Comparison of ENCODE assay signal across 11 mouse cellular contexts in the genomic region with DNA sequence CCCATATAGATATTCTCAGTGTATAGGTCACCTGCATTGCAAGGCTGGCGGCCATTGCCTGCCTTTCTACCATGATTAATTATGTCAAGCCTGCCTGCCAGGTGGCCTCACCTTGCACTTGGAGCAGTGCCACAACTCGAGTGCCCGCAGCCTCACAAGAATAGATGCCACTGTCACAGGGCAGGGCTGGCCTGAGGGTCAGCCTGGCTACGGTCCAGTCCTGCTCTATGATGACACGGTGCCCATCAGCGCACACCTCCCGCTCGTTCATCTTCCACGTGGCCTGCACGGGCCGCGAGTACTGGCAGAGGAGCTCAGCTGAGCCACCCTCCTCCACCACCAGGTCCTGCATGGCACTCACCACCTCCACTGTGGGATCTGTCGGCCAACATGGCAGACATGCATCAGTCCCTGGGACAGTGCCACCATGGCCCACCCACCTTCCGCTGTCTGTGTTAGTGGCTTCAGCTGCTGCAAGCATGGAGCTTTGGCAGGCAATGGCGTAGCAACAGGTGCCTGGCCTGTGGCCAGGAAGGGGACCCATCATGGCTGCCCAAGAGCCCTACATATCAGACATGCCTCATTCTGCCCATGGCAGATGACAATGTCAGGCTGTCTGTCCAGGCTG.
DNase-seq lines count a peak whose midpoint lies in the region; ATAC-seq and TF ChIP-seq lines count a peak whose summit lies in the region.
"Had no signal": no experiment of that assay in that cellular context is flagged by ENCODE, and none has a peak within 500 bp of the region (broad histone marks: within the 10 kb centered on the region; RNA-seq: fewer than 3 reads in every experiment).

No protein-coding gene starts in this region.

- no peaks in the 10 kb centered on the region for H3K9me3 ChIP-seq in heart, postnatal 0 days (replicated peaks; ENCODE audit: control insufficient read depth, low read length)
- H3K9me3 ChIP-seq: embryonic facial prominence, embryonic 12.5 days; intestine, embryonic 15.5 days had no signal

- no peak overlapping the region for H3K27ac ChIP-seq in heart, postnatal 0 days (ENCODE audit: low read depth)
- H3K27ac ChIP-seq: embryonic facial prominence, embryonic 12.5 days; intestine, embryonic 15.5 days had no signal

- no peak overlapping the region for H3K4me3 ChIP-seq in heart, postnatal 0 days (ENCODE audit: low read depth, low read length)
- H3K4me3 ChIP-seq: embryonic facial prominence, embryonic 12.5 days; intestine, embryonic 15.5 days had no signal

- ATAC-seq in heart, postnatal 0 days (ENCODE audit: insufficient read depth, low read depth): peak; percentile 75
- ATAC-seq: forebrain, embryonic 14.5 days; intestine, embryonic 15.5 days had no signal

- no peaks in the 10 kb centered on the region for H3K27me3 ChIP-seq in heart, postnatal 0 days (ENCODE audit: control insufficient read depth, insufficient read depth, low read length)
- H3K27me3 ChIP-seq: embryonic facial prominence, embryonic 12.5 days; intestine, embryonic 15.5 days had no signal

- DNase-seq in right cerebral cortex, postnatal 10 days (ENCODE audit: low spot score in 2 of 2): peak; percentile 35 to 41
- no peak for DNase-seq in right cerebral cortex, postnatal 4 days
- DNase-seq in cerebellum, postnatal 25 days: peak; percentile 34 to 60
- DNase-seq in heart, postnatal 0 days (ENCODE audit: low spot score): peak; percentile 29
- DNase-seq in layer of hippocampus, postnatal 36 days: peak; percentile 53 to 60
- DNase-seq in left cerebral cortex, postnatal 25 days (ENCODE audit: low spot score in 2 of 2): no peak
- no peak for DNase-seq in left cerebral cortex, adult 8-10 months (ENCODE audit: low spot score in 2 of 2)
- no peak for DNase-seq in thymus, postnatal 0 days (ENCODE audit: low spot score)

- no peak for TF ChIP-seq CTCF in heart, postnatal 0 days (IDR thresholded peaks at IDR 0.05; ENCODE audit: low read depth)

- H3K36me3 ChIP-seq in heart, postnatal 0 days (replicated peaks; ENCODE audit: control insufficient read depth, insufficient read depth, low read length): peaks cover 68% of the 10 kb centered on the region
- H3K36me3 ChIP-seq: embryonic facial prominence, embryonic 12.5 days; intestine, embryonic 15.5 days had no signal

- WGBS in heart, postnatal 0 days: 75% methylated on average over 15 of the region's 15 CpGs

- H3K9ac ChIP-seq in heart, postnatal 0 days (replicated peaks; ENCODE audit: low read depth, low read length): no peak overlapping the region
- H3K9ac ChIP-seq: embryonic facial prominence, embryonic 12.5 days; intestine, embryonic 15.5 days had no signal

- intact Hi-C loops in left cerebral cortex, postnatal 25 days (cut with DNase I): no loop called here

- H3K4me2 ChIP-seq in heart, postnatal 0 days (ENCODE audit: low read depth, low read length): no peak overlapping the region
- H3K4me2 ChIP-seq: embryonic facial prominence, embryonic 12.5 days; intestine, embryonic 15.5 days had no signal

- no peaks in the 10 kb centered on the region for H3K4me1 ChIP-seq in heart, postnatal 0 days (ENCODE audit: control insufficient read depth, insufficient read depth)
- H3K4me1 ChIP-seq: embryonic facial prominence, embryonic 12.5 days; intestine, embryonic 15.5 days had no signal

- TF ChIP-seq EP300 in heart, postnatal 0 days (IDR thresholded peaks at IDR 0.05; ENCODE audit: low read depth): no peak

Comparison
In these comparisons a context has a peak if more than half of its experiments do, and no peak if none do; other contexts are left out.
1. DNase-seq: peak in right cerebral cortex, postnatal 10 days (2 of 2), cerebellum, postnatal 25 days (2 of 2), heart, postnatal 0 days (single experiment) and layer of hippocampus, postnatal 36 days (2 of 2); none in right cerebral cortex, postnatal 4 days (single experiment), left cerebral cortex, postnatal 25 days (0 of 2), left cerebral cortex, adult 8-10 months (0 of 2) and thymus, postnatal 0 days (single experiment).